Mouse (Mus musculus) gastrocnemius, adult 8-10 months (tissue): Measurements from ENCODE around the gene Trim62. TPM values are rescaled to one million over a fixed set of nuclear protein-coding genes. Genes with fewer than 3 reads are reported as not detected.

ENCODE experiments used
- DNase-seq, 2 experiments: peaks; one replicate each; pipeline ENCODE4 v3.0.0; 2022; ENCODE audit warnings: low spot score in 2 of 2
- total RNA-seq, 4 experiments: library from RNA; stranded (reverse); gene quantifications; 2 replicates each; pipeline ENCODE4 v1.2.4; 2022

Trim62 gene
- total RNA-seq, 4 experiments from 2014 or later: 0.36 to 0.67 (median 0.45) TPM

DNA sequence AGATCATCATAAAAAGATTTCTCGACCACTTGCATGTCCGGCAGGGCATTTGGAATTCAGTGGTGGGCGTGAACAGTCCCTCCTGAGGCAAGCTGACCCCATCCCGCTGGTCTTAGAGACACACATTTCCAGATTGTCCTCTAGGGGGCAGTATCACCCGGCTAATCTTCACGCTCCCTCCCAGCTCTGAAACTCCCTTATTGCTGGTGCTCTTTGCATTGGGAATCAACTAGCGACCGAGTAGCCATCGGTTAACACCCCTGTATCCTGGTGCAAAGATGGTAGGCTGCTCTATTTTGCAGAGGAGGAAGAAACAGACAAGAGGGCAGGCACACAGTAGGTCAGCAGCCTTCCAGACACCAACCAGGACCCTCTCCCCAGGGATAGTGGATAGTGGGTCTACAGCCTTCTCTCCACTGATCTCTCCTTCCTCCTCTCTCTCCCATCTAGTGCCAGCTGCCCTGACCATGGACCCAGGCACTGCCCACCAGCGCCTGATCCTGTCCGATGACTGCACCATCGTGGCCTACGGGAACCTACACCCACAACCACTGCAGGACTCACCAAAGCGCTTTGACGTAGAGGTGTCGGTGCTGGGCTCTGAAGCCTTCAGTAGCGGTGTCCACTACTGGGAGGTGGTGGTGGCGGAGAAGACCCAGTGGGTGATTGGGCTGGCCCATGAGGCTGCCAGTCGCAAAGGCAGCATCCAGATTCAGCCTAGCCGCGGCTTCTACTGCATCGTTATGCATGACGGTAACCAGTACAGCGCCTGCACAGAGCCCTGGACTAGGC, 25.4 kb downstream of the Trim62 start:
- DNase-seq: no peak

DNA sequence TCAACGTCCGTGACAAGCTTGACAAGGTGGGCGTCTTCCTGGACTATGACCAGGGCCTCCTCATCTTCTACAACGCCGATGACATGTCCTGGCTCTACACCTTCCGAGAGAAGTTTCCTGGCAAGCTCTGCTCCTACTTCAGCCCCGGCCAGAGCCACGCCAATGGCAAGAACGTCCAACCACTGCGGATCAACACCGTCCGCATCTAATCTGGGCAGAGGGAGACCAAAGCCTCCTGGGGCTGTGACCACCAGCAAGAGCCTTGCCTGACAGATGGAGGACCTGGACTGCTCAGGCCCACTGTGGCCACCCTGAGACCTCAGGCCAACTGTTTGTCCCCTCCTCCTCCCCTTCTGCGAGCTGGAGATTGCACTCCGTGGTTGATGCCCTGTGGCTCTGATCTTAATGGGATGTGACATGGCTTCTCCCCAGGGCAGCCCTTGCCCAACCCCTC, 26.0 kb downstream of the Trim62 start:
- no peak for DNase-seq

DNA sequence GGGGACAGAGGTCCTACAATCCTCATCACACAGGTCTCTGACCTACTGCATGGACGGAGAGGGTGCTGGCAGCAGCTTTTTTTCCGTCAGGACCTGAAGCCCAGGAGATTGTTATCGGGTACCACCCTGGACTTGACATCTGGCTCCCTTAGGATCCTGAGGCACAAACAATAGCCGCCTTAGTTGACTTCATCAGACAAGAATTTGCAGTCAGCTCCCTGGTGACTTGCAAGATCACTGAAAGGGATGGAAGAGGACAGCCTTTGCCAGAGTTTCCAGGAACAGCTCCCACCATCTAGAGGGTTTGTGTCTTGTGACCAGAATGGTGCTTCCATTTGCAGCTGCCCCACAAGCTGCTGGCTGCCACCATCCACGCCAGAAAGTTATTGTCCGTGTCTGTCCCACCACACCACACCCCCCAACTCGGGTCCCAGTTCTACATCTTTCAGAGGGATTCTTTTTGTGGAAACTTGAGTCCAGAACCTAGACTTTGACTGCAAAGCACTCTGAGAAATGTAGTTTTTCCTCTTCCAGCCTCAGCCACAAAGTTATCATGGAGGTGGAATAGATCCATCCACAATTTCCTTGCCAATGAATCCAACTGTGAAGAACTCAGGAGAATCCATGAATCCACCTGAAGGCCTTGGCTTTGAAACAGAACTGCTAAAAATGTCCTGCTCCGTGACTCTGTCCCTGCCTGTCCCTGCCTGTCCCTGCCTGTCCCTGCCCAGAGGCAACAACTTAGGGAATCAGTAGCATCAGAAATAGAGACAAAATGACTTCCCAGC, 27.1 kb downstream of the Trim62 start:
- no peak for DNase-seq

DNA sequence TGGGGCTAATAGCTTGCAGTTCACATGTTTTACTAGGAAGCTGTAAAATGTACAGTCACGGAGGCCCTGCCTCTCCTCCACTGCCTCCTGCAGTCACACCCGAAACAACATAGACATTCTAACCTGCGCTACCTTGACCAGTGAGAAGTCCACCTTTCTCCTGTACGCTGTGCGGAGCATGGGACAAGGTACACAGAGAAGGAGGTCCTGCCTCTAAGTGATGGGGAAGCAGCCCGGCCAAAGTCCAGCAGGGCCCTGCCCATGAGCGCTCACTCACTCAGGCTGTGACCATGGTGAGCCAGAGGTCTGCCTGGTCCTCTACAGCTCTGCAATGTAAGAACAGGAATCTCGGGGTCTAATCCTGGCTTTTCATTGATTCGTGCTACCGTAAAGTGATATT, 28.7 kb downstream of the Trim62 start:
- no peak for DNase-seq

DNA sequence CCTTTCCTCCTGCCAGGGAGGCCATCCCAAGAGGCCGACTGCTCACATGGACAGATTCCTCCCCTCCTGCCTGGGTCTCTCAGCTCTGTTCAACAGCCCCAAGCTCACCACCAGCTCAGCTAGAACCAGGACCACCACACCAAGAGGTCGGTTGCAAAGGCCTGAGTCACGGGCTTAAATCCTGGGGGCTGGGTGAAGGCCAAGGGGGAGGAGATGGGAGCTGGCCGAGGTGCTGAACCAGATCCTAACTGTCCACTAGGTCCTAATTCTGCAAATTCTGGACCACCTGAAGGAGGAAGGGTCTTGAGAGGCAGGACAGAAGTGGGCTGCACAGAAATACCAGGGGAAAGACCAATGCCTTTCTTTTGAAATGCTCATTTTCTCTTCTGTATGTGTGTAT, 30.4 kb downstream of the Trim62 start:
- DNase-seq: no peak

DNA sequence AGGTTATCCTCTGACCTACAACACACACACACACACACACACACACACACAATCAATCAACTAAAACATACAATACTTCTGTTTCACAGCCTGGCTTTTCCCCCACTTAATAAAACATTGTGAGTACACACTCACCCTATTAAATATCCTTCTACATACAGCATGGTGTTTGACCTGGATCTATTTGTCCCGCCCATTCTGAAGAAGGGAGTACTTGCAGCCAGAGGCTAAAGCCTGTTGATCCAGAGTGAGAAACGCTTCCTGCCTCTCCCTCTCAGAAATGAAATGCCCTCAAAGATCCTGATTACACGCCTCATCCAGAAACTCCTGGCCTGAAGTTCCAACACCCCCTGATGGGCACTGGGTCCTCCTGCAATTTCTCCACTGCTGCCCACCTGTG, 33.7 kb downstream of the Trim62 start:
- DNase-seq: no peak

DNA sequence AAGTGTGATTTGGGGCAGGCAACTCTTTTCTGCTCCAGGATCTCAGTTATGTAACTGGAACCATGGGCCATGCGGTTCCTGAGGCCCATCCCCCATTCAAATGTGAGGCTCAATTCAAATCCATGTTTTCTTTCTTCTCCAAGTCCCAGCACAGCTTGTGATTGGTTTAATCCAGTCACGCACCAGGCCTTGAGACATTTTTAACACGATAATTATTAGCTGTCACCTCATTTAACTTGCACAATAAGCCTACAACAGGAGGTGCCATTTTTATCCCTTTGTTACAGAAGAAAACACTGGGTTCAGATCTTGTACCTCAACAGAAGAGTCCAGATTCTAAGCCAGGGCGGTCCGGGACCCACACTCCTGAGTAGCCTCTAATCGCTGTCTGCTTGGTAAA, 34.4 kb downstream of the Trim62 start:
- DNase-seq: no peak

DNA sequence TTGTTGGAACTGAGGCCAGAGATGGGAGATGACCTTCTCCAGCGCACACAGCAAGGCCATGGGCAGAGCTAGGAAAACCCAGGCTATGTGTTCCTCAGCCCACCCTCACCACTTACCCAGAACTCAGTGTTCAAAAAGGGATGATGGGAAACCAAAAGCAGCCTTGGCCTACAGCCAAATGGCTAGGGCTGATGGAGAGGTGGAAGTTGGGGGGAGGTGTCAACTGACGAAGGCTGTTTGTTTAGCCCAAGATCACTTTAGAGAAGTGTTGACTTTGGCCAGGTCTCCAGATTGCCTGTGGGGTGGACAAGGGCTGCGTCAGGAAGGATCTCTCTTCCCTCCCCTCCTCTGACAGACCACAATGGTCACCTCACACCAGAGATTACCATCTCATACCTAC, 34.8 kb downstream of the Trim62 start:
- no peak for DNase-seq

DNA sequence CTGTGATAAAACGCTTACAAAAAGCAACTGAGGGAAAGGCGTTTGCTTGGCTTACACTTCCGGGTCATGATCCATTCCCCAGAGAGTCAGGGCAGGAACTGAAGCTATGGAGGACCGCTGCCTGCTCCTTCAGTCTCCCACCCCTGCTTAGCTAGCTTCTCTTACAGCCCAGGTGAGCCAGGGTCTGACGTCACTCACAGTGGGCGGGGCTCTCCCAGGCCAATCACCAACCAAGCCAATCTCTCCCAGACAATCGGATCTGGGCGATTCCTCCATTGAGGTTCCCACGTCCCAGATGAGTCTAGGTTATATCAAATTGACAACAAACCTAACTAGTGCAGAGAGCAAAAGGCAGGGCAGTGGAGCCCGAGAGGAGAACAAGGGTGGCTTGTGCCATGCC, 35.7 kb downstream of the Trim62 start:
- no peak for DNase-seq

DNA sequence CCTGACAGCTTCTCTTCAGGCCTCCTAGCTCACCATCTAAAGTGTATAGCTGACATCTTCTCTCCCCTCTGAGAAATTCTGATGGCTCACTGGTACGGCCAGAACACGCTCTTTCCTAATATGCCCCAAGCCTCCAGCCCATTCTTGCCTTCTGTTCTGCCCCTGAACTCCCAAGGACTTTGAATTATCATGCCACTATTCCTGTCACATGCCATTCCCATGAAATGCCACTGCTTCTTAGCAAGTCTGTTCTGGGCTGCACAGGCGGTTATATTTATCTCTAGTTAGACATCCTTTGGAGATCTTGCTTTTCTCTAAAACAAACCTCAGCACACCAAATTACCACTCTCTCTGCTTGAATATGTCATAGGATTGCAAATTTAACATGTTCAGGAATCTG, 40.2 kb downstream of the Trim62 start:
- DNase-seq: no peak

DNA sequence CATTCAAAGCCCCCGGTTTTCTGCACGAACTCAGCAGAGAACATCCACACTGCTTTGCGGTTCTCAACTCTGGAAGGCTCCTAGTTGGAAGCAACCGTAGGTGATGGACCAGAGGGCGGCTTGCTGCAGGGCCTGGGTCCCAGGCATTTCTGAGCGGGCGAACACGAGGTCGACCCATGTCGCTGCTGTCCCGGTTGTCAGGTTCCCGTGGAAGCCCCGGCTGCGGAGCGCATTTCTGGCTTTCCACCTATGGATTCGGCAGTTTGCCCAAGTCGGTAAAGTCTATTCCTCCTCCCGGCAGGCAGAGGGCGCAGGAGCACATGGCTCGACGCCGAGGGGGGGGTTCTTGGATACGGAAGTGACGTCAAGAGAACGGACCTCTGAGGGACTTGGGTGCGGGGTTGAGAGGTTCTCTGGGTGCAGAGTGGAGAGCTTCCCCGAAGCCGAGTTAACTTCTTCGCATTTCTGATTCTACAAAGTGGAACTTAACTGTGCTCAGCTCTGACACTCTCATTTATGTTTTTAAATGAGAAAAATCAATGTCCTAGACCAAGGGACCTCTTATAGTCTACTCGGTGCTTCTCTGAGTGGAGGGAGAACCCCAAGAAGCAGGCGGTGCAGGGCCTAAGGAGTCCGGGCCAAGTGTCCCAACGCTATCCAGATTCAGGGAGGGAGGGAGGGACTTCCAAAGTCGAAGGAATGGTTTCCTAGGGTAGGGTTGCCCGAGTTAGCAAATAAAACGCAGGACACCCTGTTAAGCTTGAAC, 41.6 kb downstream of the Trim62 start:
- DNase-seq: peak; percentile 52 to 56

DNA sequence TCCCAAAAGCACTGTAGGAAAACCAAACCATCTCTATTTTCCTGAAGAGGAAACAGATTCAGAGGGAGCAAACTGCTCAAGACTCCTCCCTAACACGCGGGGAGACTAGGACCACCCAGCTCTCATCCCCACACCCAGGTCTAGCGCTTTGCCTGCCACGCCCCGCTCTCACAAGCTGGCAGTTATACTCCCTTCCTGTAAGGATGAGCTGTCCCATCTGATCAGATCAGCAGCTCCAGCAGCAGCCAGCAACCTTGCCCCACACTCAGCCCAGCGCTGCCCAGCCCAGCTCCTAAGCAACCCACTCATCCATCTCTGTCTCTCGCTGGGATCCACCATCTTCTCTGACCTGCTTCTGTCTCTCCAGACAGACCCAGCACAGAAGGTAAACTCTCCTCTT, 49.4 kb downstream of the Trim62 start:
- DNase-seq: no peak

DNA sequence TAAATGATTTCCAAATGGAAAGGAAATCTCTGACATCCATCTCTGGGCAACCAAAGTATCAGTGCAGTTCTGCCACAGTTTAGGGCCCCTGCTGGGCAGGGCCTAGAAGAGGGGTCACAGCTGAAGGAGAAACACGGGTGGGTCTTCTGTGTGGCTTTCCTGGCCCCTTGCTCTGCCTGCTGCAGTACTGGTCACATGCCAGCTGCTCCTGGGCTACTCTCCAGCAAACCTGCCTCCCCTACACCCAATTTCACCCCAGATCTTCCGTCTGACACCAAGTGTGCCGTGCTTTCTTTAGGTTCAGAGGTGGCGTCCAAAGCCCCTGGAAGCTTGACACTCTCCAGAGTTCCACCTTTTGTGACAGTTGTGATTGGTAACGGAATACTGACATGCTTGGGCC, 52.2 kb downstream of the Trim62 start:
- DNase-seq: no peak

DNA sequence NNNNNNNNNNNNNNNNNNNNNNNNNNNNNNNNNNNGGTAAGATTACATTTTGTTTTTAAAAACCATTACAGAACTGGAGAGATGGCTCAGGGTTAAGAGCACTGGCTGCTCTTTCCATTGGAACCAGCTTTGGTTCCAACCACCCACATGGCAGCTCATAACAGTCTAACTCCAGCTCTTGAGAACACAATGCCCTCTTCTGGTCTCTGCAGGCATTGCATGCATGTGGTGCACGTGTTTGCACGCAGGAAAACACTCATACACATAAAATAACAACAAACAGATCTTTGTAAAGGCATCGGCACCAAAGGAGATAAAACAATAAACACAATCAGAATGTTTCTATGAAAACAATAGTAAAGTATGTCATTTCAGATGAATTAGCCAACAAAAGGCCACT, 59.0 kb downstream of the Trim62 start:
- no peak for DNase-seq

DNA sequence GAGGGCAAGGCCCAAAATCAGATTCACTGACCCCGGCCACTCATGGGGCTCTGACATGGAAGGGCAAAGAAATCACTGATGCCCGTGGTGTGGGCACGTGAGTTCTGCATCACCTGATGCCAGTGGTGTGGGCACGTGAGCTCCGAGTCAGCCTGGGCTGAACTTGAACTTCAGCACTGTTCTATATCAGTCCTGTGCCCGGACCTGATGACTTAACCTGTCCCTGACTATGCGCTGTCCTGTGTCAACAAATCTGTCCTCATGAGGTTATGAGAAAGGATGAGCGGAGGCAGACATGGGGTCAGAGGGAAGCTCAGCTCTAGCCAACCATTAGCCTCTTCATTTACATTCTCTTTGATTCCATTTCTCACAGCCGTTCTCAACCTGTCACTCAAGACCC, 63.4 kb downstream of the Trim62 start:
- no peak for DNase-seq

DNA sequence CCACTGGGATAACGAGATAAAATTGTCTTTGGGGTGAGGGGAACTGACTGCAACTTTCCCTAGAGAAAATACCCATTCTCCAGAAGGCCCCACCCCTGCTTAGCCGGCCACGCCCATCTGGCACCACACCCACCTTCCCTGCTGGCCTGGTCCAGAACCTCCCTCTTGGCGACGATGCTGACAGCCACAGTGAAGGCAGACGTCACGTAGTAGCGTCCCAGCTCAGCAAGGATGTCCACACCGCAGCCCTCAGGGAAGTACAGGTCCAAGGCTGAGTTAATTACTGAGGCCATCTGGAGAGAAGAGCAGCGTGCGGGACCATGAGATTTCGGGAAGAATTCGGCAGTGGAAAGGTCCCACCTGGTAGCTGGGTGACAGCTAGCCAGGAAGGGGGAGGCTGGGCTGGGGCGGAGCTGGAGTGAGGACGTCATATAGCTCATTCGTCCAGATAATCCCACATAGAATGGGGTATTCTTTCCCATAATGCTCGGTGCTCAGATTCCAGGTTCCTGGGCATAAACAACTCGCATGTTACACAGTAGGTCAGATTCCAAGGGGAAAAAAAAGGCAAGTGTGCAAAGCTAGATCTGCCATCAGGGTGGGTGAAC, 64.0 kb downstream of the Trim62 start:
- no peak for DNase-seq

DNA sequence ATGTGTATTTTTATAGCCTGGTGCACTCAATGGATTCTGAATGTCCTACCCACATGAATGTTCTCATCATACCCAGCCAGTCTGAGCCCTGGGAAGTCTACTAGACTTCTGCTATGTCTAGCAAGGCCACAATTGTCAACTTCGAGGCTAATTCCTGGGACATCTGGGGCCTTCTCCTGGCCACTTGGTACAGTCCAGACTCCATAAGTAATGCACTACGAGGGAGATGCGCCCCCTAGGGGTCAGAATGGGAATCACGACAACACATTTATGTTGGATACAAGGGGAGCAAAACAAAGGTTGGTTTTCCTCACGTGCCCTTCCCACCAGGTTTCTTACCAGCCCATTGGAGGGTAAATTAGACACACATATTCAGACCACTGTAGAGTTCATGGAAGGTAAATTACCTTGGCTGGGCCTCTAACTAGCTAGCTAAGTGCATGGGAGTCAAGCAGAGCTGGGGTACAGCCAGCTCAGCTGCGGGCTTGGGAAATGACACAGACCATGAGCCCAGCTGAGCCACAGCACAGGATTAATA, 64.8 kb downstream of the Trim62 start:
- DNase-seq: peak in 1 of 2 experiments; percentile 17

DNA sequence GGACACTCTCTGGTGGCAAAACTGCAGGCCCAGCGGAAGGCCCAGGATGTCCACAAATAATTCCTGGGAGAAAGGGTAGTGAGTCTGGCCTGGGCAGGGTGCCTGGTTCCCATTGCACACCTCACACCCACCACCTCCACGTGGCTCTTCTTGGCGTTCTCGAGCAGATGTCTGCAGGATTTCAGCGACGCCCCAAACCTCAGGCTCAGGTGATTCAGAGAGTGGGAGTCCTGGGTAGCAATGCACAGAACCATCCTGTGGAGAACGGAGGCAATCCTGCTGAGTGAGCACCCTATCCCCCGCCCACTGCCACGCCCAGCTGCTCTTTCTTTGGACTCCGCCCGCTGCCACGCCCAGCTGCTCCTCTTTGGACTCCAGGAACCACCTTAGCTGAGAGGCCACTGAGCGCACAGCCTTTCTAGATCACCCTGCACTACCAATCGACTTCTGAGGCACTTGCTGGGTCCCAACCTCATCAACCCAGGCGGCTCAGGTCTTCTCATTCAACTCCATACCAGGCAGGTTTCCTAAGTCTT, 66.2 kb downstream of the Trim62 start:
- no peak for DNase-seq

DNA sequence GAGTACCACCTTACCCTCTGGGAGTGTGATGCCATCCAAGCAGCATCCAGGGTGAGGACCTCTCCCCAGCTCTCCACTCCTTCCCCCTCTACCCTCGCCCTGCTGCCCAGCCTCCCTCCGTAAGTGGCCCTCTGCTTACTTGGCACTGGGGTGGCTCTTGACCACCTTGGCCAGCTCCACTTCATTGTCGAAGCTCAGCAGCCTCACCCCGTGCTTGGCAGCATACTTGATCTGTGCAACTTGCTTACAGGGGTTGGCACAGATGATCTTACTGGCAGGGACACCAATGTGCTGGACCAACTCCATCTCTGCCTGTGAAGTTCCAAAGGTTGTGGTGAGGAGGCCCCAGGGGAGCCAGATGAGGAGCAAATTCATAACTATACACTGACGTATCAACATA, 67.1 kb downstream of the Trim62 start:
- no peak for DNase-seq

DNA sequence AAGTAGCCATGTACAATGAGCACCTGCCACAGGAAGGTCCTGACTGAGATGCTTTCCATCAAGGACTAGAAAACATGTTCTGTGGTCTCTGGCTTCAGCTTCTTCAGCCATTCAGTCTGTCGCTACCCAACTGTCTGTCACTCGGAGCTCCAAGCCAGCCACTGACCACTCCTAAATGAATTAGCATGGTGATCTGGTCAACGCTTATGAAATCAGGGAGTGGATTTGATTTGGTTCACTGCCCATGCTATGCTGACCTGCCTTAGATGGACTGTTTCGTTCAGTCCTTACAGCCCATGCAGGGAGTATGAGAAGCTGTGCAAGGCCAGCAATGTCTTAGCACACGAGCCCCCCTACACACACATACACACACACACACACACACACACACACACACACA, 70.5 kb downstream of the Trim62 start:
- no peak for DNase-seq
